Mouse (Mus musculus) stomach, postnatal 0 days (tissue): ENCODE results near the gene Wiz.

Experiments used
- CTCF ChIP-seq: IDR thresholded peaks from 2 replicates; pipeline ENCODE4 v1.5.1; 2016; ENCODE audit warnings: antibody characterized with exemption, low read depth, mild to moderate bottlenecking, moderate library complexity
- EP300 ChIP-seq: optimal IDR thresholded peaks from 2 replicates; pipeline ENCODE3; 2016; ENCODE audit warnings: antibody characterized with exemption

DNA sequence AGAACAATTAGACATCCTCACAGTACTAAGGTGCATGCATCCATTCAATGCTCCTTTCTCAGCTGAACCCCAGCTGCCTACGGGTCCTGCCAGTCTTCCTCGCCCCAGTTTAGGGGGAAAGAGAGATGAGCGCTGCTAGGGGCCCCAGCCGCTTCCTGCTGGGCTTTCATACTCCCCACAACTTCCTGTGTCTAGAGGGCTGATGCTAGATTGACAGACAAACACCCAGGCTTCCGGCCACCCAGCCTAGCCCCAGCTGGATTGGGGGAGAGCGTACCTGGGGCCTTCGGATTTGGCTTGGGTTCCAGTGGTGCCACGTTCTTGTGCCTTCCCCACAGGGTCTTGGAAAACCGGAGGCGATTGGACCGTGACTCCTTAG lies 13.5 kb upstream of the Wiz start:
- TF ChIP-seq CTCF (no peak), EP300 (no peak)
